Mouse (Mus musculus) bone marrow, adult 2 months (tissue): ENCODE results near the gene Camta2. TPM values are rescaled to one million over a fixed set of nuclear protein-coding genes. Genes with fewer than 3 reads are reported as not detected.
A peak's percentile ranks its signal among the peaks of the same experiment; 100 is the strongest.

Experiments used
- H3K27ac ChIP-seq: fragments of 200-500 bp; 2 replicates; pipeline ENCODE4 v1.5.1; 2012; ENCODE audit warnings: low read depth, mild to moderate bottlenecking, control low read depth, inconsistent platforms, low read length; ENCODE audit not compliant: control insufficient read depth, poor library complexity, insufficient read depth
- H3K4me1 ChIP-seq: fragments of 200-500 bp; 2 replicates; pipeline ENCODE4 v1.6.1; 2011; ENCODE audit warnings: low read length; ENCODE audit not compliant: control insufficient read depth, insufficient read depth
- H3K4me3 ChIP-seq: fragments of 200-500 bp; replicated peaks from 2 replicates; pipeline ENCODE3; 2011; ENCODE audit warnings: mild to moderate bottlenecking, low read depth, low read length, control low read depth; ENCODE audit not compliant: control insufficient read depth
- CTCF ChIP-seq: fragments of 200-500 bp; IDR thresholded peaks from 2 replicates; pipeline ENCODE4 v1.5.1; 2011; ENCODE audit warnings: low read length, control low read depth; ENCODE audit not compliant: control insufficient read depth, insufficient read depth
- POLR2A ChIP-seq: fragments of 200-500 bp; IDR thresholded peaks from 2 replicates; pipeline ENCODE4 v1.6.1; 2011; ENCODE audit warnings: low read depth, mild to moderate bottlenecking, control low read depth, low read length, borderline replicate concordance; ENCODE audit not compliant: control insufficient read depth
- WGBS: fragments of 180-500 bp; shearing (Covaris S2); methylation state at CpG from one replicate; pipeline ENCODE4 v1.1.7; 2018; 5-methylcytosine and 5-hydroxymethylcytosine counted together
- polyA plus RNA-seq: library from polyadenylated mRNA; stranded (reverse); fragments of >200 nt; gene quantifications from 2 replicates; pipeline ENCODE4 v1.2.4, GENCODE M21; 2011; ENCODE audit warnings: low replicate concordance; ENCODE audit not compliant: missing spikeins, insufficient read depth, insufficient read length

The Camta2 gene
- 11.2 and 24.0 TPM in 2 replicates for polyA plus RNA-seq

- under 1% methylated on average over 55 of the region's 55 CpGs for WGBS
- peak within 1 kb of the TSS; percentile 73 for H3K4me3 ChIP-seq
- TF ChIP-seq CTCF (peak; percentile 24), POLR2A (peak; percentile 59; the same call in 1 of the 2 replicates)
- peak within 1 kb of the TSS; percentile 92 for H3K27ac ChIP-seq
- H3K4me1 ChIP-seq, result no peaks in the 10 kb centered on the region
Measured at GRCm38 (mm10) chr11:70687601-70688199, at the start of gene Camta2. Camta2 (minus strand) TSS chr11:70688105.

DNA sequence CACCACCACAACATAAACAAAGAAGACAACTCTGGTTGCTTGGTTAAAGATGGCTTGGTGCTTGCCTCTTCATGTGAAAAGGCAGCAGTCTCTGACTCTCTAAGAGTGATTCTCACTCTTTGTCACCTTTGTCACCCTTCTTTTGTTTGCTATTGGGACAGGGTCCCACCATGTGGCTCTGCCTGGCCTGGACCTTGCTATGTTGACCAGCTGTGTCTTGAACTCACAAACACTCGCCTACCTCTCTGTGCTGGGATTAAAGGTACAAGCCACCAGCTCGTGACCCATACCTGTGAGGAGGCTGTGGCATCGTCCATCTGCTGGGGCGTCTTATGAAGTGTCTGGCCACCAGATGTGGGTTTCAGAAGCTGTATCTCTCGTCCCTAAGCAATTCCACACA is 45.4 kb upstream of the Camta2 start:
- H3K4me3 ChIP-seq, result no peak overlapping the region
- no peak overlapping the region for H3K27ac ChIP-seq
- WGBS, result 69% methylated on average over 5 of the region's 5 CpGs
- TF ChIP-seq POLR2A (no peak), CTCF (no peak)
- H3K4me1 ChIP-seq, result no peaks in the 10 kb centered on the region; the same call in 1 of the 2 replicates

- 67% methylated on average over 5 of the region's 5 CpGs for whole genome bisulfite sequencing
- TF ChIP-seq POLR2A (no peak), CTCF (no peak)
- H3K4me3 ChIP-seq, result no peak overlapping the region
- no peaks in the 10 kb centered on the region; the same call in 1 of the 2 replicates for H3K4me1 ChIP-seq
- H3K27ac ChIP-seq, result no peak overlapping the region
Measured at GRCm38 (mm10) chr11:70731178-70731577, 43.3 kb upstream of the Camta2 start.

DNA sequence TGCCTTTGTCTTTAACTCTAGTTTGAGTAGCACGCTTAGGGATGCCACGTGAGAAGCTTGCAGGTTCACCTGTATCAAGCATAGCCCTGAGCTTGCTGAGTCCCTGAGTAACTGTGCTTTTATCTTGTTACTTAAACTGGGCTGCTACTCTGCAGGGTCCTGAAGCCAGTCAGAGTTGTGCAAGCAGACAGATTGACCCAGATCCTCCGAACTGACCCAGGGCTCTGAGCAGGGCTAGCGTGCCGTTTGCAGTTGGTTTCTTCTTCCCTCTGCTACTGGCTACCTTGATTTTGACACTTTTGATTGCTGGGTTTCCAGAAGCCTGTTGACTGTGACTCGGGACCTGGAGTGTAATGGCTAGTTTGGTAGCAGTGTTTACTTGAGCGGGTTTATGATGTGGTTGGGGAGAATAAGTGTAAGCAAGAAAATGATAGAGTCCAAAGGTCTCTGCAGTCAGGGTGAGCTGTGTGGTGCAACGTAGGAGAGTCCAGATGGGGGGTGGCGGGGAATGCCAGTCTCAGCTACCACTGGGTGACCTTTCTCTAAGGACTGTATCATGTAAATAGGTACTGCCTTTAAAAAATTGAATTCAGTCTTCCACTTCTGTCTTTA is 42.6 kb upstream of the Camta2 start:
- TF ChIP-seq CTCF (no peak), POLR2A (no peak)
- Histone ChIP-seq H3K4me1 (no peaks in the 10 kb centered on the region; the same call in 1 of the 2 replicates), H3K27ac (no peak overlapping the region), H3K4me3 (no peak overlapping the region)
- 70% methylated on average over 9 of the region's 9 CpGs for WGBS

- H3K4me1 ChIP-seq, result no peaks in the 10 kb centered on the region
- TF ChIP-seq CTCF, result no peak
- TF ChIP-seq POLR2A, result no peak
- WGBS, result 51% methylated on average over 5 of the region's 5 CpGs
Measured at GRCm38 (mm10) chr11:70727385-70727784, 39.5 kb upstream of the Camta2 start.

DNA sequence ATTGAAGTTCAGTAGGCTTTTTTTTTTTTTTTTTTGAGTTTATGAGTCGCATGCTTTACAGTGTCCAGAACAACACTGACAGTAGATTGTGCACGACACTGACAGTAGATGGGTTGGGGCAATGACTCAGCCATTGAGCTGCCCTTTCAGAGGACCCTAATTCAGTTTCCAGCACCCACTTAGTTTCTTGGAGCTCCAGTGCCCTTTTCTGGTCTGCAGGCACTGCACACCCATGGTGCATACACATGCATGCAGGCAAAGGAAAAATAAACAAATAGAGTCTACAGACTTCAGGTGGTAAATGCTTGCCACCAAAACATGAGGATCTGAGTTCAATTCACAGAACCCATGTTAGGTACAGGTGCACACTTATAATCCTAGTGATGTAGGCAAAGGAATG is 38.7 kb upstream of the Camta2 start:
- WGBS, result 83% methylated on average over 2 of the region's 2 CpGs
- no peak overlapping the region for H3K27ac ChIP-seq
- no peaks in the 10 kb centered on the region for H3K4me1 ChIP-seq
- TF ChIP-seq CTCF, result no peak
- TF ChIP-seq POLR2A, result no peak
- no peak overlapping the region for H3K4me3 ChIP-seq

More at GRCm38 (mm10) chr11:70727385-70727784, 39.5 kb upstream of the Camta2 start:
- no peak overlapping the region for H3K4me3 ChIP-seq
- no peak overlapping the region for H3K27ac ChIP-seq

- TF ChIP-seq POLR2A, result no peak
- TF ChIP-seq CTCF, result no peak
- H3K4me1 ChIP-seq, result peaks cover 4% of the 10 kb centered on the region
- WGBS, result 85% methylated on average over 9 of the region's 9 CpGs
- H3K4me3 ChIP-seq, result no peak overlapping the region
- no peak overlapping the region; the same call in 1 of the 2 replicates for H3K27ac ChIP-seq
Measured at GRCm38 (mm10) chr11:70724706-70725105, 36.8 kb upstream of the Camta2 start.

- peaks cover 4% of the 10 kb centered on the region for H3K4me1 ChIP-seq
- WGBS, result 84% methylated on average over 3 of the region's 3 CpGs
- no peak overlapping the region for H3K4me3 ChIP-seq
- no peak overlapping the region for H3K27ac ChIP-seq
- TF ChIP-seq POLR2A, result no peak
- no peak for TF ChIP-seq CTCF
Measured at GRCm38 (mm10) chr11:70721072-70721471, 33.2 kb upstream of the Camta2 start.
